Mouse (Mus musculus): ENCODE results near the gene Vps41. TPM values are rescaled to one million over a fixed set of nuclear protein-coding genes. Genes with fewer than 3 reads are reported as not detected.

The Vps41 gene
- polyA plus RNA-seq, 1 experiment, result 76.9 TPM

GRCm38 (mm10) chr13:18761452-18761851 lies 44.4 kb downstream of the Vps41 start:
- TF ChIP-seq POLR2A (IDR thresholded peaks at IDR 0.05; ENCODE audit: borderline replicate concordance, extremely low read depth, insufficient read depth, insufficient read length, poor library complexity, severe bottlenecking), result no peak
- no peak for TF ChIP-seq CTCF (IDR thresholded peaks at IDR 0.05; ENCODE audit: borderline replicate concordance, extremely low read depth, insufficient read depth, insufficient read length)
- DNase-seq (ENCODE audit: low read depth), result no peak

GRCm38 (mm10) chr13:18767893-18768292 lies 50.8 kb downstream of the Vps41 start:
- TF ChIP-seq POLR2A (IDR thresholded peaks at IDR 0.05; ENCODE audit: borderline replicate concordance, extremely low read depth, insufficient read depth, insufficient read length, poor library complexity, severe bottlenecking) (no peak), CTCF (IDR thresholded peaks at IDR 0.05; ENCODE audit: borderline replicate concordance, extremely low read depth, insufficient read depth, insufficient read length) (no peak)
- no peak for DNase-seq (ENCODE audit: low read depth)

GRCm38 (mm10) chr13:18768495-18768894 lies 51.4 kb downstream of the Vps41 start:
- no peak for TF ChIP-seq CTCF (IDR thresholded peaks at IDR 0.05; ENCODE audit: borderline replicate concordance, extremely low read depth, insufficient read depth, insufficient read length)
- TF ChIP-seq POLR2A (IDR thresholded peaks at IDR 0.05; ENCODE audit: borderline replicate concordance, extremely low read depth, insufficient read depth, insufficient read length, poor library complexity, severe bottlenecking), result no peak
- DNase-seq (ENCODE audit: low read depth), result no peak

- no peak for DNase-seq (ENCODE audit: low read depth)
- TF ChIP-seq CTCF (IDR thresholded peaks at IDR 0.05; ENCODE audit: borderline replicate concordance, extremely low read depth, insufficient read depth, insufficient read length), result no peak
- TF ChIP-seq POLR2A (IDR thresholded peaks at IDR 0.05; ENCODE audit: borderline replicate concordance, extremely low read depth, insufficient read depth, insufficient read length, poor library complexity, severe bottlenecking), result no peak
These were observed 56.5 kb downstream of the Vps41 start for GRCm38 (mm10) chr13:18773437-18774198.

GRCm38 (mm10) chr13:18781250-18781649 lies 64.2 kb downstream of the Vps41 start:
- no peak for TF ChIP-seq POLR2A (IDR thresholded peaks at IDR 0.05; ENCODE audit: borderline replicate concordance, extremely low read depth, insufficient read depth, insufficient read length, poor library complexity, severe bottlenecking)
- TF ChIP-seq CTCF (IDR thresholded peaks at IDR 0.05; ENCODE audit: borderline replicate concordance, extremely low read depth, insufficient read depth, insufficient read length), result no peak
- no peak for DNase-seq (ENCODE audit: low read depth)

GRCm38 (mm10) chr13:18785702-18786101 lies 68.6 kb downstream of the Vps41 start:
- TF ChIP-seq CTCF (IDR thresholded peaks at IDR 0.05; ENCODE audit: borderline replicate concordance, extremely low read depth, insufficient read depth, insufficient read length), result no peak
- TF ChIP-seq POLR2A (IDR thresholded peaks at IDR 0.05; ENCODE audit: borderline replicate concordance, extremely low read depth, insufficient read depth, insufficient read length, poor library complexity, severe bottlenecking), result no peak
- no peak for DNase-seq (ENCODE audit: low read depth)

GRCm38 (mm10) chr13:18788040-18788439 lies 71.0 kb downstream of the Vps41 start:
- DNase-seq (ENCODE audit: low read depth), result no peak
- TF ChIP-seq POLR2A (IDR thresholded peaks at IDR 0.05; ENCODE audit: borderline replicate concordance, extremely low read depth, insufficient read depth, insufficient read length, poor library complexity, severe bottlenecking) (no peak), CTCF (IDR thresholded peaks at IDR 0.05; ENCODE audit: borderline replicate concordance, extremely low read depth, insufficient read depth, insufficient read length) (no peak)

- DNase-seq (ENCODE audit: low read depth), result no peak
- TF ChIP-seq POLR2A (IDR thresholded peaks at IDR 0.05; ENCODE audit: borderline replicate concordance, extremely low read depth, insufficient read depth, insufficient read length, poor library complexity, severe bottlenecking) (no peak), CTCF (IDR thresholded peaks at IDR 0.05; ENCODE audit: borderline replicate concordance, extremely low read depth, insufficient read depth, insufficient read length) (no peak)
These were observed 71.6 kb downstream of the Vps41 start for GRCm38 (mm10) chr13:18788689-18789088.

- TF ChIP-seq POLR2A (IDR thresholded peaks at IDR 0.05; ENCODE audit: borderline replicate concordance, extremely low read depth, insufficient read depth, insufficient read length, poor library complexity, severe bottlenecking) (no peak), CTCF (IDR thresholded peaks at IDR 0.05; ENCODE audit: borderline replicate concordance, extremely low read depth, insufficient read depth, insufficient read length) (no peak)
- no peak for DNase-seq (ENCODE audit: low read depth)
These were observed 72.6 kb downstream of the Vps41 start for GRCm38 (mm10) chr13:18789662-18790061.

GRCm38 (mm10) chr13:18790086-18790485 lies 73.0 kb downstream of the Vps41 start:
- TF ChIP-seq CTCF (IDR thresholded peaks at IDR 0.05; ENCODE audit: borderline replicate concordance, extremely low read depth, insufficient read depth, insufficient read length) (no peak), POLR2A (IDR thresholded peaks at IDR 0.05; ENCODE audit: borderline replicate concordance, extremely low read depth, insufficient read depth, insufficient read length, poor library complexity, severe bottlenecking) (no peak)
- peak; percentile 57 for DNase-seq (ENCODE audit: low read depth)

GRCm38 (mm10) chr13:18791314-18791713 lies 74.2 kb downstream of the Vps41 start:
- TF ChIP-seq CTCF (IDR thresholded peaks at IDR 0.05; ENCODE audit: borderline replicate concordance, extremely low read depth, insufficient read depth, insufficient read length) (no peak), POLR2A (IDR thresholded peaks at IDR 0.05; ENCODE audit: borderline replicate concordance, extremely low read depth, insufficient read depth, insufficient read length, poor library complexity, severe bottlenecking) (no peak)
- DNase-seq (ENCODE audit: low read depth), result no peak

- TF ChIP-seq POLR2A (IDR thresholded peaks at IDR 0.05; ENCODE audit: borderline replicate concordance, extremely low read depth, insufficient read depth, insufficient read length, poor library complexity, severe bottlenecking), result no peak
- TF ChIP-seq CTCF (IDR thresholded peaks at IDR 0.05; ENCODE audit: borderline replicate concordance, extremely low read depth, insufficient read depth, insufficient read length), result no peak
- DNase-seq (ENCODE audit: low read depth), result no peak
These were observed 74.6 kb downstream of the Vps41 start for GRCm38 (mm10) chr13:18791724-18792123.

Measured in brain, embryonic 14.5 days (tissue).